Comparison of ENCODE assay signal across 11 mouse cellular contexts in the genomic region with DNA sequence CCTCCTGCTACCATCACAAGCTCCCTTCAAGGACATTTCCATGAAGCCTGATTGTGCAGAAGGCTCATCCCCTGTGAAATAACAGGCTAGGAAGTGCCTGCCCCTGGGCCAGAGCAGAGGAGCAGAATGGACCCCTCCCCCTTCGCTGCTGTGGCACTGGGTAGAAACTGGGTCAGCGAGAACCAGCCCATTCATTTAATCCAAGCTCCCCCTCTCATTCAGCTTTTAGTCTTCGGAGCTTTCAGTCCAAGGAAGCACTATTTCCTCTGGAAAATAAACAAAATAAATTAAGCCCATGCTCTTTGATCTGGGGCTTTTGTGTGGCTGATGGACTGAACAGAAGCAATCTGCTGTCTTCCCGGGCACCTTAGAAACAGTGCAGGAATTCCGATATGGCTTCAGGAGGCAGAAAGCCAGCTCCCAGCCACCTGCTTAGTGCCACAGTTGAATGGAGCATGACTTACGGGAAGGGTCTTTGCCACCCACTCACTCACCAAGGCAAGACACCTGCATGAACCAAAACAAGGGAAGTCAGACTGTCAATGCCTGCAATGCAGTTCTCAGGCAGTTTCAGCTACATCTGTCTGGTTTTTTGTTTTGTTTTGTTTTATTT.
DNase-seq lines count a peak whose midpoint lies in the region; ATAC-seq lines count a peak whose summit lies in the region.
"Had no signal": no experiment of that assay in that cellular context is flagged by ENCODE, and none has a peak within 500 bp of the region (broad histone marks: within the 10 kb centered on the region; RNA-seq: fewer than 3 reads in every experiment).

No protein-coding gene starts in this region.

- H3K36me3 ChIP-seq in neural tube, embryonic 13.5 days, result no peaks in the 10 kb centered on the region
- H3K36me3 ChIP-seq: heart, embryonic 13.5 days had no signal

- DNase-seq in adrenal gland, postnatal 14 days, result peak; percentile 49
- DNase-seq in adrenal gland, adult 8-10 months, result no peak
- DNase-seq in layer of hippocampus, postnatal 10 days (ENCODE audit: low spot score in 2 of 2), result peak; percentile 37 to 55
- no peak for DNase-seq in layer of hippocampus, adult 11-12 months (ENCODE audit: low spot score)
- DNase-seq in cerebellum, postnatal 10 days, result peak; percentile 76 to 78
- DNase-seq in c-Kit-positive CD71-positive TER-119-positive erythroid progenitor cells, embryonic 14.5 days (ENCODE audit: low spot score), result no peak
- DNase-seq: kidney, postnatal 36 days had no signal

- H3K9ac ChIP-seq in neural tube, embryonic 13.5 days, result 0 out of 2 replicates have a peak overlapping the region, but pooled peaks have one; percentile 22
- H3K9ac ChIP-seq: heart, embryonic 13.5 days; liver, embryonic 14.5 days had no signal

- peak; percentile 84 for ATAC-seq in neural tube, embryonic 13.5 days (ENCODE audit: low read depth)
- ATAC-seq in megakaryocyte progenitor cell, adult 5-6 weeks (replicated peaks; ENCODE audit: poor library complexity), result no peak

- H3K4me2 ChIP-seq in neural tube, embryonic 13.5 days, result 0 out of 2 replicates have a peak overlapping the region, but pooled peaks have one; percentile 4
- H3K4me2 ChIP-seq: heart, embryonic 13.5 days had no signal

- peak overlapping the region; percentile 15; the same call in 1 of the 2 replicates for H3K27ac ChIP-seq in neural tube, embryonic 13.5 days (replicated peaks)
- H3K27ac ChIP-seq: heart, embryonic 13.5 days; liver, embryonic 14.5 days had no signal

- peaks cover 15% of the 10 kb centered on the region for H3K4me1 ChIP-seq in neural tube, embryonic 13.5 days (replicated peaks)
- H3K4me1 ChIP-seq: heart, embryonic 13.5 days had no signal

- no peak overlapping the region for H3K4me3 ChIP-seq in neural tube, embryonic 13.5 days
- H3K4me3 ChIP-seq: heart, embryonic 13.5 days had no signal

- 13% methylated on average over 6 of the region's 6 CpGs for WGBS in neural tube, embryonic 13.5 days

- H3K9me3 ChIP-seq in neural tube, embryonic 13.5 days, result no peaks in the 10 kb centered on the region
- H3K9me3 ChIP-seq: heart, embryonic 13.5 days had no signal

- no peaks in the 10 kb centered on the region for H3K27me3 ChIP-seq in neural tube, embryonic 13.5 days
- H3K27me3 ChIP-seq: heart, embryonic 13.5 days had no signal

Comparison
In these comparisons a context has a peak if more than half of its experiments do, and no peak if none do; other contexts are left out.
1. DNase-seq: peak in adrenal gland, postnatal 14 days (single experiment), layer of hippocampus, postnatal 10 days (2 of 2) and cerebellum, postnatal 10 days (2 of 2); none in adrenal gland, adult 8-10 months (single experiment), layer of hippocampus, adult 11-12 months (single experiment) and c-Kit-positive CD71-positive TER-119-positive erythroid progenitor cells, embryonic 14.5 days (single experiment).